Mouse (Mus musculus): ENCODE results near the gene Slc28a2.
"Not testable (repeated sequence)": the region's sequence is repeated elsewhere in the genome, so short reads cannot be mapped to it uniquely, and the experiment has no call there.

Slc28a2 gene

DNA sequence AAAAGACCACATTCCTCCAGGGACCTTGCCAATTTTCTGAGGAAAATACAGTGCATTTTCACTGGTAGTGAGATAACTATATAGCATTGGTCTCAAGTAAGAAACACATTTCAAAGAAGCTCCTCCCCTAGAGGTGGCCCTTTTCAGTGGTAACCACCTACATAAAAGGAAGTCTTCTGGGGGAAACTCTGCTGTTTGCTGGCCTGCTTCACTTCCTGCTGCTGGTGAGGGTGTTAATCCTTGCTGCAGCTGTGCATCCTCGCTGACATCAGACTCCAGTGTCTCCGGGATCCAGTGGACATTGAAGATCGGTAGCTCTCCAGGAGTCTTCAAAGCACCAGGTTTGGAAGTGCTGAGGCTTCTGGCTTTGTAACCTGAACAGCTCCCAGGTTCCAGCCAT, at the start of gene Slc28a2:
Gene Slc28a2 (plus strand): TSS at position 278 of the 400 bp plus-strand sequence.
- not testable (repeated sequence) for DNase-seq

DNA sequence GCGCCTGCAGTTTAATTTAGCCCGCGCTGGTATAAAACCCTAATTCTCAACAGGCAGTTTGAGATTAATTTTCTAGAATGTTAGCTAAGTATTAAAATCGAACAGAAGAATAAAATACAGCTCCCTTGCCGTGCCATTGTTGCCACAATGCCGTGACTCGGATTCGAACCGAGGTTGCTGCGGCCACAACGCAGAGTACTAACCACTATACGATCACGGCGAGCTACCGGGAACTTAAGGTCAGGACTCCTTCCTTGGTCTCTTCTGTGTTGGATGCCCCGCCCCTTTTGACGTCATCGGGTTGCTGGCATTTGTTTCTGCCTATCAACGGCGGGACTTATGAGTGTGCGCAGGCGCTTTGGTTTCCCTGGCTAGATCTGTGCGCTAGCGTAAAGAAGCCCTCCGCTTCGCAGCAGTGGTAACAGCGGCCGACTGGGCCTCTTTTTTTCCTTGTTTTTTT, 49.0 kb upstream of the Slc28a2 start:
- DNase-seq: peak; percentile 95 to 96

DNA sequence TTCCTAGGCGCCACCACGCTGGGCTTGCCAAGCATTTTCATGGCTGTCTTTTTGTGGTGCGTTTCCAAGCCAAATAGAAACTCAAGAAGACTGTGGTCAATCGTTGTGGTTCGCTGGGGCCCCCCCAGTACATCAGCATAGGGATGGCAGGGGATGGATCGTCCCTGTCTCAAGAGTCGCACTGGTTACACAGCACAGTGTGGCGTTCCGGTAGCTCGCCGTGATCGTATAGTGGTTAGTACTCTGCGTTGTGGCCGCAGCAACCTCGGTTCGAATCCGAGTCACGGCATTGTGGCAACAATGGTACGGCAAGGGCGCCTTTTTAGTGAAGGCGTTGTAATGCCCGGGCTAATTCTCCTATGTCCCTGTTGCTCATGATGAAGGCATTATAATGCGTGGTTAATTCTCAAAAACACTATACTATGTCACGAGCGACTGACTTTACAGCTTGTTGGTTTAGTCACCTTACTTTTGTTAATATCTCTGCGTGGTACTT, 48.5 kb upstream of the Slc28a2 start:
- DNase-seq: peak; percentile 68 to 80

DNA sequence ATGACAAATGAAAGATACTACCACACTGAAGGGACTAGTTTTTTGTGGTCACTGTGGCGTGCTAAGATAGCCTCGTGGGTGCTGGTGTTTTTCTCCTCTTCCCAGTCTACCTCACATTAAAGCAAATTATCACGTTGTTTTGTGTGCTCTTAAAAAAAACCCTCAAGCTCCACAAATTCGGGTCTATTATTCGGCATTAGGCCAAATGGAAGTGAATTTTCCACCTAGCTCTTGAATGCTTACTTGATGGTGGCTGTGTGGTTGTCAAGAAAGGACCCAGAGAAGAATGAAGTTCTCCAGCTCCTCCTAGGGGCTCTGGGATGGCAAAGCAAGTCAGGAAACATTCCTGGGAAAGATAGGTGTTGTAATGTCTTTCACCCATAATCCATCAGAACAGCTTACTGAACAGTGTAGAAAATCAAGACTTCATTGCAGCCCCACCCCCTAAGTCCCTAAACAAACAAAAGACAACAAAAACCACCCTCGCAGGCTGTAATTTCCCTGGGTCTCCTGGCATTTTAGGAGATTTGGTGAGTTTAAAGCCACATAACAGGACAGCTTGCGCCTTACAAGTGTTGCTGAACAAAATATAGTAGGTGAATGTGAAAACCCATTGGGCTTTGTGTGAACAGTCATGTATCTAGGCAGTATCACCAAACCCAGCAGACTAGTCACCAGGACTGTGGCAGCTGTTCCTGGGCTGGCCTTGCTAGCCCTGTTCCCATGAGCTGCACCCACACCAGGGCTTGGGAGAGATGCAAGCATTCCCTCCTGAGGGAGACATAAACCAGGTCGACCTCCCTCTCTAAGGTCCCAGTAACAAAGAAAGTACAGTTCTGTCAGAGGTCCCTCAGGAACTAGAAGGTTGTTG, 47.6 kb upstream of the Slc28a2 start:
- DNase-seq: peak; percentile 53 to 62

DNA sequence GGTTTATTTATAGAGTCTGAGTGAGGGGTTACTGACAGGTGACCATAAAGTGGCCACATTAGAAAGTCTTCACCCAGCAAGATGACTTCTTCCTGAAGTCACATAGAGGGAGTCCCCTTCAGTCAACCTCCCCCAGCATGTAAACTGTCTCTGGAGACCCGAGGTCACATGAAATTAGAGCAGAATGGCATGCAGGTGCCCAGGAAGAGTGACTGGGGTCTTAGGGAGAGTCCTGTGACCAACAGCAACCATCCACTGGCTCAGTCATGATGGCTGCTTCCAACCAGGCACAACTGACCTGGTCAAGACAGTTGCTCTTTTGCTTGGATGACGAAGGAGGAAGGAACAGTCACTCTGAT, 47.0 kb upstream of the Slc28a2 start:
- no peak for DNase-seq

DNA sequence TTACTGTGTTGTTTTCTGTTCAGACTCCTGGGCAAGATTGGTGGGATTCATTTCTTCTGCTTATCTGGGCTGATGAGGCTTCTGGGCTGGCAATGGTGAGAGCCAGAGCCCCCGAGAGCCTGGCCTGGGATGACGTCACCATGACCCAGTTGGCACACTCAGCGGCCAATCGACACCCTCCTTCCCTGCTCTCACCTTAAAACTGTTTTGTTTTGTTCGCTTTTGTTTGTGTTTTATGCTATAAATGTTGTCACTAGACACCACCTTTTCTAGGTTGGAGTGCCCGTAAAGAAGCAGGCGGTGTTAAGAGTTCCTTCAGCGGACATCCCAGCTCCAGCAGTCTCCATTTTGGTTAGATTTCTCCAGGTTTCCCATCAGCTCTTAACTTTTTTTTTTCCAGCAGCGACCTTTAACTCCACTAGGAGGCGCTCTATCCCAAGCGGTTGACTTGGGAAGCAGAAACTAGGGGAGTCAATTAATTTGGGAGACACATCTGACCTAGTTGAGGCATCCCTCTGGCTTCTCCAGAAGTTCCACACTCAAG, 45.4 kb upstream of the Slc28a2 start:
- peak; percentile 64 to 71 for DNase-seq

DNA sequence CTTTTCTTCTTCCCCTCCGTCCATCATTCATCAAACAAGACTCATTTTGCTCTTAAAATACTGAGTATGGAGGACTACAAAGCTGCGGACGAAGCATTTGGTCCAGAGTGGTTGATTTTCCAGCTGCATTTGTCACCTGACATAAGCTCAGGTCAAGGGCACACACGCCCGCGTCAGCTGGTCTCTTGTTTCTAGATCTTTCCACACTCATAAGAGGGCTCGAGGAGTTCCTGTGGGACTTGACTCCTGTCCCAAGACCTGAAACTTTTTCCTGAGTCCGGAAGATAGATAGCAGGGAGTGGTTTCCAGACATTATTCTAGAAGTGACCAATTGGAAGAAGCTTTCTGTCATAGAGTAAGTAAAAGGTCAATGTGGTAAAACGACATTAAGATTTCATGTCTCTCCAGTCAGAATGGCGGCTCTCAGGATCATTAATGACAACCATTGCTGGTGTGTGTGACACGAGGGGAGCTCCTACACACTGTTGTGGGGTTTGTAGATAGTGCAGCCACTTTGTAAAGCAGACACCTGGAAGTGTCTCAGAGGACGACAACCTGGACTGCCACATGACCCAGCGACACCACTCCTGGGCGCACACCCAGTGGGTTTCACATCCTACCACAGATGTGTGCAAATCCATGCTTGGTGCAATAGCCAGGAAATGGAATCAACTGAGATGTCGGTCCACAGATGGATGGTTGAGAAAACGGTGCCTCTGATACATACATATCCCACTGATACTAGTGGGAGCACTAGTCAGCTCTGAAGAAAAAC, 44.8 kb upstream of the Slc28a2 start:
- DNase-seq: no peak

DNA sequence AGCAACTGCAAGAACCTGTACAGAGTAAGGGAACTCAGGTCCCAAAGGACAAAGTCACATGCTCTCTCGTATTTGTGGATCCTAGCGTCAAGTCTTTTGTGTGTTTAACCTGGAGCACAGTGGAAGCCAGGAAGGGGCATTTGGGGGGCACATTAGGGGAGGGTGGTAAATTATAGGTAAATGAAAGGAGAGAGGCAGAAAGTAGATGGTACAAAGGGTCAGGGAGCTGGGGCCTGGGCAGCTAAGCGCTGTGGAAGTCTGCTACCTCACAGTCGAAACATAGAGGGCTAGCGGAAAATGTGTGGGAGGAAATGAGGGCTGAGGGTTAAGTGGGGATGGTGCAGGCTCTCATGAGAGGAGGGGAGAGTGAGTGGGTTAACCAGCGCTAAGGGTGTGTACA, 44.2 kb upstream of the Slc28a2 start:
- DNase-seq: no peak

DNA sequence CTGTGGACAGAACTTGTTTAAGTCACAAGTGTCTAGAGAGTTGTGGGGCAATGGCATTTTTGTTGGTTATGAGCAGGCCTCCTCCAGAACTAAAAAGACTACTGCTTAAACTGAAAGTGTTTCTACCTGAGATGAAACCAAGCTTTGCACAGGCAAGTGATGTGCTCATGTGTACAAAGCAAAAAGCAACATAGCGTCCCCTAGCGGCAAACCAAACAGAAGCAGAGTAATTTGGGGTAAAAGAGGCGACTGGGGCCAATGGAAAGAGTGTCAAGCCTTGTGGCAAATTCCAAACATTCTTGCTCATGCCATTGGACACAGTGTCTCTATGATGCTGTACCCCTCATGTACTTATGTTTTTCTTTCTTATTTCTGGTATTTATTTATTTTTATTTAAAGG, 41.2 kb upstream of the Slc28a2 start:
- no peak for DNase-seq

DNA sequence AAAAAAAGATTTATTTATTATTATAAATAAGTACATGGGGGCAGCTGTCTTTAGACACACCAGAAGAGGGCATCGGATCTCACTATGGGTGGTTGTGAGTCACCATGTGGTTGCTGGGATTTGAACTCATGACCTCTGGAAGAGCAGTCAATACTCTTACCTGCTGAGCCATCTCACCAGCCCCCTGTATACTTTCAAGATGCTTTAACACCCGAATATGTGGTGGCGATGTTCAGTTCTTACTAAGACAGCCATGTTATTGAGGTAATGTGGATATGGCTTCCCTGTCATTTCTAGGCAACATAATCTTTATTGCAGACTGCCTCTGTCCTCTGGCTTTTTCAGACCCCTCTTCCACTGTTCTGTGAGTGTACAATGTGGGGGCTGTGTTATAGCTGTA, 39.1 kb upstream of the Slc28a2 start:
- not testable (repeated sequence) for DNase-seq

DNA sequence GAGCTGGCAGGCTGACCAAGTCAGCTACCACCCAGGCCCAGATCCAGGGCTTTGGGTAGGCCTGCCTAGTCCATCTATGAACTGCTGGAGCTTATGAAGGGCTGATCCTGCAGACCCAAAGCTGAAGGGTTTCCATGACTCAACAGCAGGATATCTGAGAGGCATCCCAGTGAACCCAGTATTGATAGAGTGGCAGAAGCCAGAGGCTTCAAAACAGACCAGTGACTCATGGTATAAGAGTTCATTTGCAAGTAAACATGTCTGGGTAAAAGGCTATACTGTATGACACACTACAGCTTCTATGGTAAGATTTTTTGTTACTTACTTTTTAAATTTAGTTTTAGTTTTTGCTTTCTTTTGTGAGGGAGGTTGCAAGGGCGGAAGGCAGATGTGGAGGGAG, 30.1 kb upstream of the Slc28a2 start:
- DNase-seq: no peak

DNA sequence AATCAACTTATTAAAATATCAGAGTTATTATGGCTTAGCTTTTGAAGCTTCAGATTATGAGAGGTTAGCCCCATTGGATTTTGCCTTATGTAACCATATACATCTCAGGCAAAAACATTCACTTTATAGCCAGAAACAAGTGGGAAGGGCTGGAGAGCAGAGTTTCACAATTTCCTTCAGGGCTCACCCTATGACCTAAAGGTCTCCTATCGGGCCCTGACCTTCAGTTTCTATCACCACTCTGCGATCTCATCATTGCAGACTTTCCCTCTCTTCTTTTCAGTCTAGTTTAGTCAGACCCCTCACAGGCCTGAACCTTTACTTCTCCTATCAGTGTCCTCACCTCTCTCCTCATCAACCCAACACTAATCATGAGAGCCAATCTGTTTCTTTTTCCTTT, 18.7 kb upstream of the Slc28a2 start:
- DNase-seq: no peak

DNA sequence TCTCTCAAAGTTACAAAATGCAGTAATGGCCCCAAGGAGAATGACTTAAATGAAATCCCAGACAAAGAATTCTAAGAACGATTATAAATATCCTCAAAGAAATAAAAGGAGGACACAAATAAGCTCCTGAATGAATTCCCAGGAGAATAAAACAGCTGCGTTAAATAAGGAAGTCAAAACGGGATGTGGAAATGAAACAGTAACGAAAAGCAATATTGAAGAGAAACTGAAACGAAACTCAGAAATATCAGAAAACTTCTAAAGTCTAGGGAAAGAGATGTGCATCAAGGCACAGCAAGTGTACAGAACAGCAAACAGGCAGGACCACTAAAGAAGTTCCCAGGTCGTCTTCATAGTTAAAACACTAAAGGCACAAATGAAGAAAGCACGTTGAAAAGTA, 17.3 kb upstream of the Slc28a2 start:
- DNase-seq: no peak

DNA sequence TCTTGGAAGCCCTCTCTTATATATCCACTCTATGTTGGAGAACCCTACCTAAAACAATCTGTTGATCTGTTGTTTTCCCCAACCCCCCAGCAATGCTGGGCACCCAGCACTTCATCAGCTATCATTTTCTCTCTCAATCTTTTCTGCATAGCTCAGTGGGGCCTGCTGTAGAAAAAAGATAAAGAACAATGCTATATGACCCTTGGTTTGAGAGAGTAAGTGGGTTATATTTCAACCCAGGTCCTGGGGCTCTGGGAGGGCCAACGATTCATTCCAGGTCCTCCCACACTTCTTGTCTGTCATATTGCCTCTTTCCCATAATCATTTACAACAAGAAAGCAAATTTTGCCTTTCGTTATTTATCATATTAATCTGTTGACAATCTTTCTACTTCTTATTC, 368 bp downstream of the Slc28a2 start:
- not testable (repeated sequence) for DNase-seq

DNA sequence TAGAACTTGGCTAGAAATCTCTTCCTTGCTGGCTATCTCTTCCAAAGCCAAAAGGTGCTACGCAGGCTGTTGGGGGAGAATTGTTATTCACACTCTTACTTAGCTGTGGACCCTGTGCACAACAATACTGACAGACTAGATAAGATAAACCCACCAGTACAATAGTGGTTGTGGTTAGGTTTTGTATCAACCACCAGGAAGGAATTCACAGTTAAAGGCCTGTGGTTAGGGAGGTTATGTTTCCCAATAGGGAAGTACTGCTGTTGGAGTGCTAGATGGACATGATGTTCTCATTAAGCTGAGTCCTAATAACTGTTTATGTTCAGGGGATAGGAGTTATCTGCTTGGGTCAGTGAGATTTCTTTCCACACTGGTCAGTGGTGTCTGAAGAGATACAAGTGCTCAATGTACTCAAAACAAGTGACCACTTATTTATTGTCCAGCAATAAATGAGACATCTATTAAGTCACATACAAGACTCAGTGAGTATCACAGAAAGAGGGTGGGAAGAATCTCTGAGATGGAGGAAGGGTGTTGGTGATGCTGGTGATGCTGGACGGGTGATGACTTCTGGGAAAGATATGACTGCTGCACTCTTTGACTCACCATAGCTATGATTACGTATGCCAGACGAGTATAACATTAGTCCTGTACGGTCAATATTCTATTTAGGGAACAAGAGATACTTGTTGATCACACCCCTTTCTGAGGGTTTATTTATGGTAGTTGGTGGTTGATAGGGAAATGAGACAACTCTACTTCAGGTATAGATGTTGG, 12.6 kb downstream of the Slc28a2 start:
- not testable (repeated sequence) for DNase-seq

DNA sequence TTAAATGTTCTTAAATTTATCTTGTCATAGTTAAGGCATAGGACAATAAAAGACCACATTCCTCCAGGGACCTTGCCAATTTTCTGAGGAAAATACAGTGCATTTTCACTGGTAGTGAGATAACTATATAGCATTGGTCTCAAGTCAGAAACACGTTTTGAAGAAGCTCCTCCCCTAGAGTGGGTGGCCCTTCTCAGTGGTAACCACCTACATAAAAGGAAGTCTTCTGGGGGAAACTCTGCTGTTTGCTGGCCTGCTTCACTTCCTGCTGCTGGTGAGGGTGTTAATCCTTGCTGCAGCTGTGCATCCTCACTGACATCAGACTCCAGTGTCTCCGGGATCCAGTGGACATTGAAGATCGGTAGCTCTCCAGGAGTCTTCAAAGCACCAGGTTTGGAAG, 14.2 kb downstream of the Slc28a2 start:
- not testable (repeated sequence) for DNase-seq

DNA sequence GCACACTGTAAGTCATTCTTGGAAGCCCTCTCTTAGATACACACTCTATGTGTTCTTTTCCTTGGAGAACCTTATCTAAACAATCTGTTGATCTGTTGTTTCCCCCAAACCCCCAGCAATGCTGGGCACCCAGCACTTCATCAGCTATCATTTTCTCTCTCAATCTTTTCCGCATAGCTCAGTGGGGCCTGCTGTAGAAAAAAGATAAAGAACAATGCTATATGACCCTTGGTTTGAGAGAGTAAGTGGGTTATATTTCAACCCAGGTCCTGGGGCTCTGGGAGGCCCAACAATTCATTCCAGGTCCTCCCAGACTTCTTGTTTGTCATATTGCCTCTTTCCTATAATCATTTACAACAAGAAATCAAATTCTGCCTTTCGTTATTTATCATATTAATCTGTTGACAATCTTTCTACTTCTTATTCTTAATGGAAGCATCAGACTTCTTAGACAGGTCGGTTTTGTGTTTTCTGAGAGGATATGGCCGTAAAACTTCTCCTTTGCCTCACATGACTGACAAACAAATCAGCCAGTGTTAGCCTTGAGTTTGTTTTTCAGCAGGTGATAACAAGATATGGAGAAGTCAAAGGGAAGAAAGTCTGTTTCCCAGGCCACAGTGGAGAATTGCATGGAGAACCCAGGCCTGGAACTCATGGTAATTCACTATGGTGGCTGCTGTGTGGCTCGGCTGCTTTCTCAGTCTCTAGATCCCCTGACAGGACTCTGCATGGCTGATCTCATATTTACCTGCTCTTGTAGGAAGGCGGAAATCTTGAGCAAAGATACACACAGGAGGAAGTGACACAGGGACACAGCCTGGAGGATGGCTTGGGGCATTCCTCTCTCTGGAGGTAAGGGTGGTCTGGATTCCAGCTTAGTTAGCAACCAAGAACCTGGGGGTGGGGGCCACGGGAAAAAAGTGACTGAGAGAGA, 15.0 kb downstream of the Slc28a2 start:
- no peak for DNase-seq

DNA sequence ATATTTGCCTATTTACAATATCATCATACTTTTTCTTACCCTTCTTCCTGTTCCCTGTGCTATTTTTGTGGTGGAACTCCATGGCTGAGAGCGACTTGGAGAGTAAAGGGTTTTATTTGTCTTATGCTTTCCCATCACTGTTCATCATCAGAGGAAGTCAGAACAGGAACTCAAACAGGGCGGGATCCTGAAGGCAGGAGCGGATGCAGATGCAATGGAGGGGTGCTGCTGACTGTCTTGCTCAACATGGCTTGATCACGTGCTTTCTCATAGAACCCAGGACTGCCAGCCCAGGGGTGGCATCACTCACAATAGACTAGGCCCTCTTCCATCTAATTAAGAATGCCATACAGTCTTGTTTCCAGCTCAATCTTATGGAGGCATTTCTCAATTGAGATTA, 24.1 kb downstream of the Slc28a2 start:
- no peak for DNase-seq

DNA sequence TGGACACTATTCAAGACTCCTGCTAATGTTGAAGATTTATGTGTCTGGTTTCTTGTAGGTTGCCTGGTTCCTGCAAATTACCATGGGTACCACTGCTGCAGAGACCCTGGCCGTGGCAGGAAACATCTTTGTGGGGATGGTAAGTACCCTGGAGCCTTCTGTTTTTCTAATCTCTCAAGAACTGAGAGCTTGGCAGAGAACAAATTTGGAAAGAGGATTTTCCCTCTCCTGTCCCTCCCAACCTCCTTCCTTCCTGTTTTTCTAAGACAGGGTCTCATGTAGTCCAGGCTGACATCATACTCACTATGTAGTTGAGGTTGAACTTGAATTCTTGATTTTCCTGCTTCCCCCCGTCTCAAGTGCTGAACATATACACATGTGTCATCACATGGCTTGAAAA, 26.1 kb downstream of the Slc28a2 start:
- no peak for DNase-seq

DNA sequence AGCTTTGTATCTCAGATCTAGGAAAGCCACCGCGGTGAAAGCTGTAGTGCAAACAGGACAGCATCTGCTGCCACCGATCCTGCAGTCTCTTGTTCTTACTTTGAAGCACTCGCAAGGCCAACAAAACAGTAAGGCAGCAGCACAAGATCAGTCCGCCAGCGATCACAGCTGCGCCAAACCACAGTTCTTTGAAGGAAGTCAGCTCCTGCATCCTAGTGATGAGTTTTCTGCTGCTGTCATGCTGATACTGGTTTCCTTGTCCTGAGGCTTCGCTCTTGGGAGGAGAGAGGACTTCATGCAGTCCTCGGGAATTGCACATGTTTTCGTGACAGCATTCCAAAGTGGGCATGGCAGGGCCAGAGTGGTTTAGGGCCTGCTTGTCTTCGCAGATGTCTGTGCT, 40.6 kb downstream of the Slc28a2 start:
- peak in 1 of 2 experiments; percentile 2 for DNase-seq

DNA sequence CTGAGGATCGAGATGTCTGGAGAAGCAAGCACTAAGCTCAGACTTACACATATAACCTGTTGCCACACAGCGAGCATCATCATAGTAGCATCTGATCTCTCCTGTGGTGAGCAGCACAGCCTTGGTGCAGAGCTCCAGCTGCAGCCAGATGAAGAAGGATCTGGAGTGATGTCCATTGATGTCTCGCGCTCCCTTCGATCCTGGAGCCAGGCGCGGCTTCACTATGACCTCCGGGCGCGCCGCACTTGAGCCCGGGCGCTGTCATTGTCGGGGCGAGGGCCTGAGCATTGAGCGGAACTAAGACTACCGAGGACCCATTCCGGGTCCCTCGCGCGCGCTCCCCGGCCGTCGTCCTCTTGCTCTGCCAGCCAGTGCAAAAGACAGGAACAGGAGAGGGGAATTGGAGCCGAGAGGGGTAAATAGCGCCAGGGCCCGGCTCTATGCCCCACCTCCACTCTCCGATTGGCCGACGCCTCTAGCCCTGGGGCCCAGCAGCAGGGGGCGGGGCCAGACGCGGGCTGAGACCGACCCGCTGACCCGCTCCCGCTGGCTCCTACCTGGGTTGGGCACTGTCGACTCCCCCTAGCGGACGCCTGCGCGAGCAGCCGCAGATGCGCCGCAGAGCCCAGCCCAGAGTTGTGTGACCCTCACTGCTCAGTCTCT, 41.2 kb downstream of the Slc28a2 start:
- peak; percentile 95 to 96 for DNase-seq

All from cerebellum, adult 18-20 months (tissue).